Mouse (Mus musculus): ENCODE results near the gene Azi2.
A peak's percentile ranks its signal among the peaks of the same experiment; 100 is the strongest.

Gene Azi2

GRCm38 (mm10) chr9:118082575-118083431 lies 42.5 kb downstream of the Azi2 start:
- DNase-seq (ENCODE audit: extremely low spot score, low spot score) = peak; percentile 19

- no peak for DNase-seq (ENCODE audit: extremely low spot score, low spot score)
Observed at GRCm38 (mm10) chr9:118083834-118084233, 43.5 kb downstream of the Azi2 start.

GRCm38 (mm10) chr9:118099395-118099794 lies 59.1 kb downstream of the Azi2 start:
- DNase-seq (ENCODE audit: extremely low spot score, low spot score) = no peak

- no peak for DNase-seq (ENCODE audit: extremely low spot score, low spot score)
Observed at GRCm38 (mm10) chr9:118100484-118100883, 60.2 kb downstream of the Azi2 start.

- DNase-seq (ENCODE audit: extremely low spot score, low spot score) = no peak
Observed at GRCm38 (mm10) chr9:118101802-118102201, 61.5 kb downstream of the Azi2 start.

- DNase-seq (ENCODE audit: extremely low spot score, low spot score) = no peak
Observed at GRCm38 (mm10) chr9:118108527-118109011, 68.3 kb downstream of the Azi2 start.

- DNase-seq (ENCODE audit: extremely low spot score, low spot score) = no peak
Observed at GRCm38 (mm10) chr9:118109697-118110359, 69.5 kb downstream of the Azi2 start.

- no peak for DNase-seq (ENCODE audit: extremely low spot score, low spot score)
Observed at GRCm38 (mm10) chr9:118110360-118110710, 70.0 kb downstream of the Azi2 start.

Data from neural tube, embryonic 10.5 days (tissue).